Mouse (Mus musculus): Measurements from ENCODE around the gene Kif1bp. TPM values are rescaled to one million over a fixed set of nuclear protein-coding genes. Genes with fewer than 3 reads are reported as not detected.

The Kif1bp gene
- polyA plus RNA-seq, 1 experiment from 2014 or later: 38.7 TPM

DNA sequence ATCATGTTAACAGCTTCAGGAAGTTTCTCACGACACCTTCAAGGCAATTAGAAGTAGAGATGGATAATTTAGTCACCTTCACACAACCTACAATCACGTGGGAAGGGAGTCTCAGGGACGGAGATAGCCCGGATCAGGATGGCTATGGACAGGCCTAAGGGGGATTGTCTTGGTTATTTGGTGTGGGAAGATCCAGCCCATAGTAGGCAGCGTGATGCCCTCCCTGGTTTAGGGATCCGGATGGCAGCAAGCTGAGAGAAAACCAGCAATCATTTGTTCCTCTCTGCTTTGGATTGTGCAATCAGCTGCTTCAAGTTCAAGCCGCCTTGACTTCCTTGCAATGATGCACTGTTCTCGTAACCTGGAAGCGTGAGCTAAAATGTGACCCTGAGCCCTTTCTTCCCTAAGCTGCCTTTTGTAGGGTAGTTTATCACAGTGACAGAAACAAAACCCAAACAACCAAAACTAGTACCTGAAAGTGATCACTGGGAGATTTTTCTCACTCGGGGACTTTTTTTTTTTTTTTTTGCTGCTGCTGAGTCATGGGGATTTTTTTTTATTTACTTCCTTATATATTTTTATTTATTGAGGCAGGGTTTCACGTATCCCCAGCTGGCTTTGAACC is 69.1 kb downstream of the Kif1bp start:
- H3K27me3 ChIP-seq (ENCODE audit: control insufficient read depth, insufficient read depth, low read length): peaks cover 15% of the 10 kb centered on the region; the same call in 1 of the 2 replicates
- H3K36me3 ChIP-seq (ENCODE audit: control insufficient read depth, insufficient read depth, low read length): no peaks in the 10 kb centered on the region
- no peak for ATAC-seq (ENCODE audit: insufficient number of reproducible peaks, insufficient read depth, low FRiP score, low read depth)
- WGBS: 53% methylated on average over 11 of the region's 11 CpGs
- H3K27ac ChIP-seq (replicated peaks in 1 of 2; ENCODE audit: control insufficient read depth in 1 of 2, insufficient read depth in 1 of 2, low read depth in 2 of 2, low read length in 2 of 2): no peak overlapping the region
- H3K4me2 ChIP-seq (ENCODE audit: low read length): peak overlapping the region; percentile 62; the same call in 1 of the 2 replicates
- H3K9me3 ChIP-seq (ENCODE audit: control insufficient read depth, low read length): no peaks in the 10 kb centered on the region
- H3K4me1 ChIP-seq (ENCODE audit: control insufficient read depth in 2 of 2, insufficient read depth in 2 of 2, low read length in 2 of 2): peaks cover 4 to 9% of the 10 kb centered on the region in 2 experiments; a peak in 1 of 4 replicates
- H3K9ac ChIP-seq (ENCODE audit: low read length): no peak overlapping the region
- H3K4me3 ChIP-seq (ENCODE audit: control insufficient read depth in 1 of 2, insufficient read depth in 1 of 2, low read depth in 1 of 2, low read length in 2 of 2): no peak overlapping the region; a peak in 1 of 4 replicates

DNA sequence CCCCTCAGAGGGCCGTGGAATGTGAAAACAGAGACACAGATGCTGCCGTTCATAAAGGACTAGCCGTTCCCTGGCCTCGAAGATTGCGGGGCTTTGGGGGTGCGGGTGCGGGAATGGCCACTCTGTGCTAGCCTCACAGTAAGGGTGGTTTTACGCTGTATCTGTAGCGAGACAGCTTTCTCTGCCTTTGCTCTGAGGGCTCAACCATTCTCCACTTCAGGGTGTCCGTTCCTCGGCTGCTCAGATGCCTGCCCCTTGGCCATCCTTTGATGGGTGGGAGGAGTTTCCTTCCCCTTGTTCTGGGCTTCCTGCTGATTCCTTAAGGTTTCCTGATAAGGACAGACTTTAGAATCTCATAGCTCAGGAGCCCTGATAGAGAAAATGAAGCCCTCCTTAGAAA is 69.8 kb downstream of the Kif1bp start:
- H3K27me3 ChIP-seq (ENCODE audit: control insufficient read depth, insufficient read depth, low read length): peaks cover 15% of the 10 kb centered on the region; the same call in 1 of the 2 replicates
- peak overlapping the region; percentile 62 for H3K4me2 ChIP-seq (ENCODE audit: low read length)
- H3K4me1 ChIP-seq (ENCODE audit: control insufficient read depth in 2 of 2, insufficient read depth in 2 of 2, low read length in 2 of 2): peaks cover 4 to 9% of the 10 kb centered on the region in 2 experiments; a peak in 1 of 4 replicates
- H3K36me3 ChIP-seq (ENCODE audit: control insufficient read depth, insufficient read depth, low read length): no peaks in the 10 kb centered on the region
- ATAC-seq (ENCODE audit: insufficient number of reproducible peaks, insufficient read depth, low FRiP score, low read depth): no peak
- H3K4me3 ChIP-seq (ENCODE audit: control insufficient read depth in 1 of 2, insufficient read depth in 1 of 2, low read depth in 1 of 2, low read length in 2 of 2): peak overlapping the region; percentile 31 to 36
- WGBS: under 1% methylated on average over 11 of the region's 11 CpGs
- peak overlapping the region; percentile 22; the same call in 1 of the 2 replicates for H3K9ac ChIP-seq (ENCODE audit: low read length)
- H3K9me3 ChIP-seq (ENCODE audit: control insufficient read depth, low read length): no peaks in the 10 kb centered on the region
- no peak overlapping the region for H3K27ac ChIP-seq (replicated peaks in 1 of 2; ENCODE audit: control insufficient read depth in 1 of 2, insufficient read depth in 1 of 2, low read depth in 2 of 2, low read length in 2 of 2)

DNA sequence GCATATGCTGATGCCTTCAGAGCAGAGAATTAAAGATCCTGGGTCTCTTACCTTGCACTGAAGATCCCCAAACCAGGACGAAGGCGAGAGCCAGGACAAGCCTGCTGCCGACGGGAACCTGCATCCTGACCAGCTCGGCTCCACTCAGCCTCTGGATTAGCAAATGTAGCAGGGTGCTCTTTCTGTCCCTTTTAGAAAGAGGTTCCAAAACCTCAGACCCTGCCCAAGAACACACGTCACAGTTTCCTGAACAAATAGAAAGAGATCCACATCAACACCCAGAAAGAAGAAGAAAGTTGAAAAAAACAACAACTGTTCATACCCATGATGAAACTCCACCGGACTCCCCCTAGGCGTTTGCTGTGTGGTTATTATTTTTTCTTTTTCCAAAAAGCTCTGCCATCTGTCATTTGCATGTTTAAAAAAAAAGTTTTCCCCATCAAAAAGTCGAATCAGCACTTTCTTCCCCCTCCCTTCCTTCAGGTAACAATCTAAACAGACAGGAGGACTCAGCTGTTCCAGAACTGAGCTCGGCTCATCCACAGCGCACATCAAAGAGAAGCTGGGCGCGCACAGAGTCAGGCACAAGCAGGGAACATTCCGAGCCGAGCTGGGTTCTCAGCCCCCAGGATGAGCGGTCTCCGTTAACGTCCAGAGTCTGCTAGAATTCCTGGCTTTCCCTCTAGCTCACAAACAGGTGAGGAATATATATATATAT is 70.5 kb downstream of the Kif1bp start:
- H3K9me3 ChIP-seq (ENCODE audit: control insufficient read depth, low read length): no peaks in the 10 kb centered on the region
- no peaks in the 10 kb centered on the region for H3K36me3 ChIP-seq (ENCODE audit: control insufficient read depth, insufficient read depth, low read length)
- peak overlapping the region; percentile 31 to 36 for H3K4me3 ChIP-seq (ENCODE audit: control insufficient read depth in 1 of 2, insufficient read depth in 1 of 2, low read depth in 1 of 2, low read length in 2 of 2)
- H3K9ac ChIP-seq (ENCODE audit: low read length): peak overlapping the region; percentile 22; the same call in 1 of the 2 replicates
- peak overlapping the region; percentile 62 for H3K4me2 ChIP-seq (ENCODE audit: low read length)
- WGBS: 9% methylated on average over 18 of the region's 18 CpGs
- H3K27ac ChIP-seq (replicated peaks in 1 of 2; ENCODE audit: control insufficient read depth in 1 of 2, insufficient read depth in 1 of 2, low read depth in 2 of 2, low read length in 2 of 2): no peak overlapping the region
- no peak for ATAC-seq (ENCODE audit: insufficient number of reproducible peaks, insufficient read depth, low FRiP score, low read depth)
- H3K4me1 ChIP-seq (ENCODE audit: control insufficient read depth in 2 of 2, insufficient read depth in 2 of 2, low read length in 2 of 2): peaks cover 4 to 9% of the 10 kb centered on the region in 2 experiments; a peak in 1 of 4 replicates
- peaks cover 15% of the 10 kb centered on the region; the same call in 1 of the 2 replicates for H3K27me3 ChIP-seq (ENCODE audit: control insufficient read depth, insufficient read depth, low read length)

DNA sequence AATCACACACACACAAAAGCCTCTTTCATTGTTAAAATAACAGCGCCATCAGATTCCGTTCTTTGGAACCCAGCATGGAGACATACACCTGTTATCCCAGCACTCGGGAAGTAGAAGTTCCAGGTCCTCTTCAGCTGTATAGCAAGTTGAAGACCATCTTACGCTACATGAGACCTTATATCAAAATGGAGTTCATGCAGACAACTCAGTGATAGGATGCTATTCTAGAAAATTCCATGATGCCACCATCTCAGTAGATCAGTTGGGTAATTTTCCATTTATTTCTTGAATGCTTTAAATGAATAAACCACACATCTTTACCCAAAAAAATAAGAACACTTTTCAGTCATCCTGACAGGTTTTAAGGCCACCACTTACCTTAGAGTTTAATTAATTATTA is 71.2 kb downstream of the Kif1bp start:
- Histone ChIP-seq H3K9me3 (ENCODE audit: control insufficient read depth, low read length) (no peaks in the 10 kb centered on the region), H3K27ac (replicated peaks in 1 of 2; ENCODE audit: control insufficient read depth in 1 of 2, insufficient read depth in 1 of 2, low read depth in 2 of 2, low read length in 2 of 2) (no peak overlapping the region), H3K9ac (ENCODE audit: low read length) (no peak overlapping the region), H3K4me2 (ENCODE audit: low read length) (0 out of 2 replicates have a peak overlapping the region, but pooled peaks have one; percentile 62), H3K4me3 (ENCODE audit: control insufficient read depth in 1 of 2, insufficient read depth in 1 of 2, low read depth in 1 of 2, low read length in 2 of 2) (no peak overlapping the region), H3K4me1 (ENCODE audit: control insufficient read depth in 2 of 2, insufficient read depth in 2 of 2, low read length in 2 of 2) (peaks cover 4 to 9% of the 10 kb centered on the region in 2 experiments; a peak in 1 of 4 replicates), H3K27me3 (ENCODE audit: control insufficient read depth, insufficient read depth, low read length) (peaks cover 15% of the 10 kb centered on the region; the same call in 1 of the 2 replicates), H3K36me3 (ENCODE audit: control insufficient read depth, insufficient read depth, low read length) (no peaks in the 10 kb centered on the region)
- no peak for ATAC-seq (ENCODE audit: insufficient number of reproducible peaks, insufficient read depth, low FRiP score, low read depth)
- 90% methylated on average over 4 of the region's 4 CpGs for WGBS

DNA sequence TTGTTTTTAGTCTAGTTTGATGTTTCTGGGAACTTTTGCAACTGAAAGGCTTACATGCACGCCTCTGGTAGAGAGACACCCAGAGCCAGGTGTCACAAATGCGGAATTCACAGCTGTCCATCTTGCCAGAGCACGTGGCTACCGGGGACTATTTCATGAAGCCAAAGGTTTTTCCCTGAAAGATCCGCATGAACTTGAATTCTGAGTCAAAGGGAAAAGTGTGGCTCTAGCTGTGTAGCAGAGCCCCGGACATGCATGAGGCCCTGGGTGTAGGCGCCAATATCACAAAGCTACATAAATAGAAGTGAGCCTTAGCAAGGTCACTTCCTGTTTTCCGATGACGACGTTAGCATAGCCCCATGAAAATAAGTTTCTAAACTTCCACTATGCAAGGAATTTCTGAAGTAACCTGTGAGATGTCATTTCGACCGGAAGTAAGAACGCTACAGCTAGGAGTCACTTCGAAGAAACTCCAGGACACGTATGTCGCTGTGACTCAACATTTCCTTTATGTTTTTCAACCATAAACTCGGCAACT is 72.2 kb downstream of the Kif1bp start:
- 68% methylated on average over 17 of the region's 17 CpGs for WGBS
- Histone ChIP-seq H3K4me3 (ENCODE audit: control insufficient read depth in 1 of 2, insufficient read depth in 1 of 2, low read depth in 1 of 2, low read length in 2 of 2) (no peak overlapping the region), H3K36me3 (ENCODE audit: control insufficient read depth, insufficient read depth, low read length) (no peaks in the 10 kb centered on the region), H3K4me1 (ENCODE audit: control insufficient read depth in 2 of 2, insufficient read depth in 2 of 2, low read length in 2 of 2) (peaks cover 4 to 9% of the 10 kb centered on the region in 2 experiments; a peak in 1 of 4 replicates), H3K9me3 (ENCODE audit: control insufficient read depth, low read length) (no peaks in the 10 kb centered on the region), H3K27ac (replicated peaks in 1 of 2; ENCODE audit: control insufficient read depth in 1 of 2, insufficient read depth in 1 of 2, low read depth in 2 of 2, low read length in 2 of 2) (peak overlapping the region in 1 of 2 experiments; percentile 30; a peak in 1 of 4 replicates), H3K27me3 (ENCODE audit: control insufficient read depth, insufficient read depth, low read length) (peaks cover 15% of the 10 kb centered on the region; the same call in 1 of the 2 replicates), H3K4me2 (ENCODE audit: low read length) (0 out of 2 replicates have a peak overlapping the region, but pooled peaks have one; percentile 16), H3K9ac (ENCODE audit: low read length) (no peak overlapping the region)
- ATAC-seq (ENCODE audit: insufficient number of reproducible peaks, insufficient read depth, low FRiP score, low read depth): no peak

DNA sequence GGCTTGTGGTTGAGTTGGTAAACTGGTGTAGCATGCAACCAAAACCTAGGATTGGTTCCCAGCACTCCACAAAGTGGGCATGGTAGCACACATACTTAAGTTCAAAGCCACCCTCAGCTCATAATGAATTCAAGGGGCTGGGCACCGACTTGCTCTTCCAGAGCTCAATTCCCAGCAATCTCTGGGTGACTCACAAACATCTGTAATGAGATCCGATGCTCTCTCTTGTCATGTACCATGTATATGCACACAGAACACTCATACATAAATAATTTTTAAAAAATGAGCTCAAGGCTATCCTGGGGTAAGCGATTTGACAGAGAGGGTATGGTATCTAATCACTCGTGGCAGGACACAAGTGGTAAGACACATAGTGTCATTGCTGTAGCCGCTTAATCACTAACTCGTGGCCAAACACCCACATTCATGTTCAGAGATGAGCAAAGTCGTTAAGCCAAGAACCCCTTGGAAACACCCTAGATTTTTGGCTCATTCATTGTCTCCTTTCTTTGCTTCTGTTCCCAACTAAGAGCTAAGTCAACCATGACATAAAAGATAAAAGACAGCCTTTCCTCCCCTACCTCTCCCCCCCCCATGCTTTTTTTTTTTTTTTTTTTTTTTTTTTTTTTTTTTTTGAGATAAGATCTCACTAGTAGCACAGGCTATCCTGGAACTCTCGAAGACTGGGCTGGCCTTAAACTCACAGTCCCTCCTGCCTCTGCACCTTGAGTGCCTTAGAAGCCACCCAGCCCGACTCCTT is 72.9 kb downstream of the Kif1bp start:
- Histone ChIP-seq H3K9ac (ENCODE audit: low read length) (no peak overlapping the region), H3K4me2 (ENCODE audit: low read length) (no peak overlapping the region), H3K27me3 (ENCODE audit: control insufficient read depth, insufficient read depth, low read length) (peaks cover 15% of the 10 kb centered on the region; the same call in 1 of the 2 replicates), H3K9me3 (ENCODE audit: control insufficient read depth, low read length) (no peaks in the 10 kb centered on the region), H3K36me3 (ENCODE audit: control insufficient read depth, insufficient read depth, low read length) (no peaks in the 10 kb centered on the region), H3K4me1 (ENCODE audit: control insufficient read depth in 2 of 2, insufficient read depth in 2 of 2, low read length in 2 of 2) (peaks cover 4 to 9% of the 10 kb centered on the region in 2 experiments; a peak in 1 of 4 replicates), H3K27ac (replicated peaks in 1 of 2; ENCODE audit: control insufficient read depth in 1 of 2, insufficient read depth in 1 of 2, low read depth in 2 of 2, low read length in 2 of 2) (no peak overlapping the region), H3K4me3 (ENCODE audit: control insufficient read depth in 1 of 2, insufficient read depth in 1 of 2, low read depth in 1 of 2, low read length in 2 of 2) (no peak overlapping the region)
- no peak for ATAC-seq (ENCODE audit: insufficient number of reproducible peaks, insufficient read depth, low FRiP score, low read depth)
- 73% methylated on average over 9 of the region's 9 CpGs for WGBS
